Mouse (Mus musculus): Measurements from ENCODE around the gene Mettl27. TPM values are rescaled to one million over a fixed set of nuclear protein-coding genes. Genes with fewer than 3 reads are reported as not detected.

Gene Mettl27
- polyA plus RNA-seq, 1 experiment: 26.7 TPM

GRCm38 (mm10) chr5:134918071-134918832 is 13.9 kb upstream of the Mettl27 start:
- 52% methylated on average over 16 of the region's 16 CpGs for WGBS
- no peak overlapping the region for H3K4me3 ChIP-seq (ENCODE audit: control insufficient read depth, insufficient read depth, low read length)

GRCm38 (mm10) chr5:134919097-134919496 is 13.1 kb upstream of the Mettl27 start:
- Histone ChIP-seq H3K36me3 (ENCODE audit: control insufficient read depth, insufficient read depth, low read length) (no peaks in the 10 kb centered on the region), H3K4me3 (ENCODE audit: control insufficient read depth, insufficient read depth, low read length) (no peak overlapping the region), H3K4me1 (replicated peaks; ENCODE audit: control insufficient read depth, insufficient read depth, low read length) (no peaks in the 10 kb centered on the region), H3K27me3 (ENCODE audit: control insufficient read depth, insufficient read depth, low read length) (no peaks in the 10 kb centered on the region; the same call in 1 of the 2 replicates), H3K27ac (ENCODE audit: control insufficient read depth, insufficient read depth, low read length) (no peak overlapping the region)
- TF ChIP-seq POLR2A (IDR thresholded peaks at IDR 0.05; ENCODE audit: control insufficient read depth, extremely low read depth, insufficient read depth, low read length, poor library complexity) (no peak), CTCF (IDR thresholded peaks at IDR 0.05; ENCODE audit: borderline replicate concordance, control insufficient read depth, extremely low read depth, insufficient read depth, low read length, poor library complexity) (no peak)
- WGBS: 89% methylated on average over 3 of the region's 3 CpGs
- no peak for DNase-seq

More at GRCm38 (mm10) chr5:134918071-134918832, 13.9 kb upstream of the Mettl27 start:
- no peaks in the 10 kb centered on the region for H3K36me3 ChIP-seq (ENCODE audit: control insufficient read depth, insufficient read depth, low read length)
- H3K27me3 ChIP-seq (ENCODE audit: control insufficient read depth, insufficient read depth, low read length): no peaks in the 10 kb centered on the region; the same call in 1 of the 2 replicates
- no peak for TF ChIP-seq POLR2A (IDR thresholded peaks at IDR 0.05; ENCODE audit: control insufficient read depth, extremely low read depth, insufficient read depth, low read length, poor library complexity)
- TF ChIP-seq CTCF (IDR thresholded peaks at IDR 0.05; ENCODE audit: borderline replicate concordance, control insufficient read depth, extremely low read depth, insufficient read depth, low read length, poor library complexity): peak; percentile 80; the same call in 1 of the 2 replicates
- H3K4me1 ChIP-seq (replicated peaks; ENCODE audit: control insufficient read depth, insufficient read depth, low read length): no peaks in the 10 kb centered on the region
- H3K27ac ChIP-seq (ENCODE audit: control insufficient read depth, insufficient read depth, low read length): no peak overlapping the region
- DNase-seq: peak; percentile 67

- no peak overlapping the region for H3K27ac ChIP-seq (ENCODE audit: control insufficient read depth, insufficient read depth, low read length)
- no peaks in the 10 kb centered on the region for H3K36me3 ChIP-seq (ENCODE audit: control insufficient read depth, insufficient read depth, low read length)
- no peak for DNase-seq
- H3K4me3 ChIP-seq (ENCODE audit: control insufficient read depth, insufficient read depth, low read length): no peak overlapping the region
- TF ChIP-seq POLR2A (IDR thresholded peaks at IDR 0.05; ENCODE audit: control insufficient read depth, extremely low read depth, insufficient read depth, low read length, poor library complexity): no peak
- 85% methylated on average over 6 of the region's 6 CpGs for WGBS
- H3K27me3 ChIP-seq (ENCODE audit: control insufficient read depth, insufficient read depth, low read length): no peaks in the 10 kb centered on the region; the same call in 1 of the 2 replicates
- H3K4me1 ChIP-seq (replicated peaks; ENCODE audit: control insufficient read depth, insufficient read depth, low read length): no peaks in the 10 kb centered on the region
Observed at GRCm38 (mm10) chr5:134920106-134920687, 12.0 kb upstream of the Mettl27 start.

DNA sequence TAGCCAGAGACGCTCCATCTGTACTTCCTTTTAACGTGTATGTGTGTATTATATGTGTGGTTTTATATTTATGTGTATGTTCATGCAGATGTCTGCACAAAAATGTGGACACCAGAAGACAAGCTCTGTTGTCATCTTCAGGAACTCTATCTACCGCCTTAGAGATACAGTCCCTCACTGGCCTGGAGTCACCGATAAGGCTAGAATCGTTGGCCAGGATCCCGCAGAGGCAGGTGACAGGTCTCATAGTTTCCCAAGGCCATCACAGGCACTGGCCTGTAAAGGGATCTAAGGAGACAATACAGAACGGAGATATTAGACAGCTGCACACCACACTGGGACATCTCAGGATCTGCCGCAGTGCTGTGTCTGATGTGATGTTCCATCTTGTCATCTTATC is 11.1 kb upstream of the Mettl27 start:
- WGBS: 88% methylated on average over 8 of the region's 8 CpGs

GRCm38 (mm10) chr5:134923141-134923540 is 9.0 kb upstream of the Mettl27 start:
- Histone ChIP-seq H3K27ac (ENCODE audit: control insufficient read depth, insufficient read depth, low read length) (no peak overlapping the region), H3K27me3 (ENCODE audit: control insufficient read depth, insufficient read depth, low read length) (no peaks in the 10 kb centered on the region), H3K4me1 (replicated peaks; ENCODE audit: control insufficient read depth, insufficient read depth, low read length) (no peaks in the 10 kb centered on the region), H3K36me3 (ENCODE audit: control insufficient read depth, insufficient read depth, low read length) (no peaks in the 10 kb centered on the region), H3K4me3 (ENCODE audit: control insufficient read depth, insufficient read depth, low read length) (no peak overlapping the region)
- WGBS: 69% methylated on average over 6 of the region's 6 CpGs
- TF ChIP-seq POLR2A (IDR thresholded peaks at IDR 0.05; ENCODE audit: control insufficient read depth, extremely low read depth, insufficient read depth, low read length, poor library complexity) (no peak), CTCF (IDR thresholded peaks at IDR 0.05; ENCODE audit: borderline replicate concordance, control insufficient read depth, extremely low read depth, insufficient read depth, low read length, poor library complexity) (no peak)
- DNase-seq: no peak

More for the DNA sequence above, 11.1 kb upstream of the Mettl27 start:
- H3K27ac ChIP-seq (ENCODE audit: control insufficient read depth, insufficient read depth, low read length): no peak overlapping the region
- DNase-seq: no peak
- H3K4me1 ChIP-seq (replicated peaks; ENCODE audit: control insufficient read depth, insufficient read depth, low read length): no peaks in the 10 kb centered on the region
- H3K27me3 ChIP-seq (ENCODE audit: control insufficient read depth, insufficient read depth, low read length): no peaks in the 10 kb centered on the region; the same call in 1 of the 2 replicates
- no peaks in the 10 kb centered on the region for H3K36me3 ChIP-seq (ENCODE audit: control insufficient read depth, insufficient read depth, low read length)
- TF ChIP-seq CTCF (IDR thresholded peaks at IDR 0.05; ENCODE audit: borderline replicate concordance, control insufficient read depth, extremely low read depth, insufficient read depth, low read length, poor library complexity): no peak
- no peak for TF ChIP-seq POLR2A (IDR thresholded peaks at IDR 0.05; ENCODE audit: control insufficient read depth, extremely low read depth, insufficient read depth, low read length, poor library complexity)
- H3K4me3 ChIP-seq (ENCODE audit: control insufficient read depth, insufficient read depth, low read length): no peak overlapping the region

GRCm38 (mm10) chr5:134926726-134927125 is 5.4 kb upstream of the Mettl27 start:
- Histone ChIP-seq H3K4me3 (ENCODE audit: control insufficient read depth, insufficient read depth, low read length) (no peak overlapping the region), H3K36me3 (ENCODE audit: control insufficient read depth, insufficient read depth, low read length) (no peaks in the 10 kb centered on the region), H3K27ac (ENCODE audit: control insufficient read depth, insufficient read depth, low read length) (no peak overlapping the region), H3K27me3 (ENCODE audit: control insufficient read depth, insufficient read depth, low read length) (no peaks in the 10 kb centered on the region), H3K4me1 (replicated peaks; ENCODE audit: control insufficient read depth, insufficient read depth, low read length) (no peaks in the 10 kb centered on the region)
- WGBS: 92% methylated on average over 4 of the region's 4 CpGs
- TF ChIP-seq POLR2A (IDR thresholded peaks at IDR 0.05; ENCODE audit: control insufficient read depth, extremely low read depth, insufficient read depth, low read length, poor library complexity) (no peak), CTCF (IDR thresholded peaks at IDR 0.05; ENCODE audit: borderline replicate concordance, control insufficient read depth, extremely low read depth, insufficient read depth, low read length, poor library complexity) (no peak)
- DNase-seq: no peak
